Mouse (Mus musculus): ENCODE data around the gene Efcab6. TPM values are rescaled to one million over a fixed set of nuclear protein-coding genes. Genes with fewer than 3 reads are reported as not detected.

Efcab6 gene
- polyA plus RNA-seq, 1 experiment from 2014 or later, result 0.56 TPM

DNA sequence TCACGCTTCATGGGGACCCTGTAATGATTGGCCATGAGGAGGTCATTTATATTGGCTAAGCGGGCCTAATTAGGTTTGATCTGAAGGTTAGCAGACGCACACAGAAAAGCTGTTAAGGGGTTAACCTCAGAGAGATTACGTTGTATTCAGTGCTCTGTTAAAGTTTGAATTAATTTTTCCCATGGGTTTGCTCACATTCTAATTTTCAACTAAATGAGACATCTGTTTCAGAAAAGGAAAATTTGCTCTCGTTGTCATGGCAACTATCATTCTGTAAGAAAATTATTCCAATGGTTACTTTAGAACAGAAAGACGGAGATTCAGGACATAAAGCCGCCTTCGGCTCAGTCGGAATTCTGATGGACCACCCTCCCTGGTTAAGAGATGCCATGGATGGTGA, 217.0 kb downstream of the Efcab6 start:
- Histone ChIP-seq H3K9ac (no peak overlapping the region), H3K4me1 (peaks cover 48% of the 10 kb centered on the region)

DNA sequence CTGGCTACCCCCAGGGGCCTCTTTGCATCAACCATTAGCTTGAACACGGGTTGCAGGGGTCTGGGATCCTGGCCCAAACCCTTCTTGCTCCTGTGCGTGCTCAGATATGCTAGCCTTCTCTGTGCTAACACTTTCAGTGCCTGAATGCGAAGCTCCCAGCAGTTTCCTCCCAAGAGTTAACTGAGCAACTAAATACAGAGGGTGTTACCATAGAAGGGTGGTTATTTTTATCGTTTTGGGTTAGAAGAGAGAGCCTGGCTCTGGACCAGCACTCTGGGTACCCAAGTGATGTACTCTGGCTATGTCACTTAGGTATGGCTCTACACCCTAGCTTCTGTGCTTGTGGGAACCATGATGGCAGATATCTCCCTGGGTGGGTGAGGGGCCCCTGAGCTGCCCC, 217.7 kb downstream of the Efcab6 start:
- Histone ChIP-seq H3K27ac (peak overlapping the region; percentile 76), H3K4me1 (peaks cover 52% of the 10 kb centered on the region), H3K9me3 (no peaks in the 10 kb centered on the region), H3K36me3 (replicated peaks) (no peaks in the 10 kb centered on the region), H3K27me3 (replicated peaks) (0 out of 2 replicates have a peak, but pooled peaks cover 3% of the 10 kb centered on the region), H3K4me3 (no peak overlapping the region), H3K9ac (no peak overlapping the region), H3K4me2 (no peak overlapping the region)
- ATAC-seq (replicated peaks), result no peak
- WGBS, result 63% methylated on average over 4 of the region's 4 CpGs

More for the DNA sequence above, 217.0 kb downstream of the Efcab6 start:
- WGBS, result 35% methylated on average over 9 of the region's 9 CpGs
- no peaks in the 10 kb centered on the region for H3K9me3 ChIP-seq
- ATAC-seq (replicated peaks), result peak; percentile 18; the same call in 1 of the 2 replicates
- no peak overlapping the region for H3K4me2 ChIP-seq
- no peak overlapping the region for H3K4me3 ChIP-seq
- H3K27ac ChIP-seq, result peak overlapping the region; percentile 76
- H3K36me3 ChIP-seq (replicated peaks), result no peaks in the 10 kb centered on the region
- H3K27me3 ChIP-seq (replicated peaks), result 0 out of 2 replicates have a peak, but pooled peaks cover 3% of the 10 kb centered on the region

DNA sequence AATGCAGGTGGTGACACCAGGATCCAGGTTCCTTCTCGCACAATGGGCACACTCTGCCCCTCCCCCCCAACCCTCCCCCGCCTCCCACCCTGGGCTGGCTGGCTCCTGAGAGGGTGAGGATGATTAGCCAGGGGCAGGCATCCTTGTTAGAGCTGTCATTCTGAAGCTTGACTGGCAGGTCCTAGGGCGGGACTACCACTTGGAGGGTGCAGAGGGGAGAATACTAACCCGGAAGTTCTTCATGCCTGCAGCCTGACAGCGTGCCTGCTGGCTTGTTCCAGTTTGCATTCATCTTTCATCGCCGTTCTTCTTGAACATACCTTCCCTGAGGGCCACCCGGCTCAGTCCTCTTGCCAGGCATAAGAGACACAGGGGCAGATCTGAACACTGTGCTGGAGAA, 218.6 kb downstream of the Efcab6 start:
- ATAC-seq (replicated peaks), result no peak
- WGBS, result 36% methylated on average over 8 of the region's 8 CpGs
- H3K27ac ChIP-seq, result no peak overlapping the region

DNA sequence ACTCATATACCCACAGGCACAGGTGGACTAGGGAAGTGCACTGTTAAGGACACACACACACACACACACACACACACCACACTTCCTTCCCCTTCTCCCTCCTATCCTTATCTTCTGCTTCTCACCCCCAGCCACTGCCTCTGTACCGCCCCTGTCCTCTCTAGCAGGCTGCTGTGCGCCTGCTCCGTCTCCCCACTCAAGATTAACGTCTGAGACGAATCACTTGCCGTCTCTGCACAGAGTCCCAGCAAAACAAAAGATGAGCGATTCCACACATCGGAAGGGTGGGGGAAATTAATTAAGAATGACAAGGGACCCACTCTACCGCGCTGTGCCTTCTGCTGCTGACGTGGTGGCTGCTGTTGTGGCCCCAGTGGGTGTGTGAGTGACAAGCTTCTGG, 219.4 kb downstream of the Efcab6 start:
- Histone ChIP-seq H3K4me3 (no peak overlapping the region), H3K4me1 (peaks cover 52% of the 10 kb centered on the region), H3K27me3 (replicated peaks) (0 out of 2 replicates have a peak, but pooled peaks cover 3% of the 10 kb centered on the region), H3K4me2 (no peak overlapping the region), H3K27ac (no peak overlapping the region), H3K36me3 (replicated peaks) (no peaks in the 10 kb centered on the region), H3K9me3 (no peaks in the 10 kb centered on the region), H3K9ac (no peak overlapping the region)
- WGBS, result 19% methylated on average over 11 of the region's 11 CpGs
- ATAC-seq (replicated peaks), result peak; percentile 19; the same call in 1 of the 2 replicates

More for the DNA sequence above, 218.6 kb downstream of the Efcab6 start:
- H3K36me3 ChIP-seq (replicated peaks), result no peaks in the 10 kb centered on the region
- H3K9me3 ChIP-seq, result no peaks in the 10 kb centered on the region
- no peak overlapping the region for H3K9ac ChIP-seq
- H3K4me1 ChIP-seq, result peaks cover 52% of the 10 kb centered on the region
- H3K4me2 ChIP-seq, result no peak overlapping the region
- H3K27me3 ChIP-seq (replicated peaks), result 0 out of 2 replicates have a peak, but pooled peaks cover 3% of the 10 kb centered on the region
- no peak overlapping the region for H3K4me3 ChIP-seq

DNA sequence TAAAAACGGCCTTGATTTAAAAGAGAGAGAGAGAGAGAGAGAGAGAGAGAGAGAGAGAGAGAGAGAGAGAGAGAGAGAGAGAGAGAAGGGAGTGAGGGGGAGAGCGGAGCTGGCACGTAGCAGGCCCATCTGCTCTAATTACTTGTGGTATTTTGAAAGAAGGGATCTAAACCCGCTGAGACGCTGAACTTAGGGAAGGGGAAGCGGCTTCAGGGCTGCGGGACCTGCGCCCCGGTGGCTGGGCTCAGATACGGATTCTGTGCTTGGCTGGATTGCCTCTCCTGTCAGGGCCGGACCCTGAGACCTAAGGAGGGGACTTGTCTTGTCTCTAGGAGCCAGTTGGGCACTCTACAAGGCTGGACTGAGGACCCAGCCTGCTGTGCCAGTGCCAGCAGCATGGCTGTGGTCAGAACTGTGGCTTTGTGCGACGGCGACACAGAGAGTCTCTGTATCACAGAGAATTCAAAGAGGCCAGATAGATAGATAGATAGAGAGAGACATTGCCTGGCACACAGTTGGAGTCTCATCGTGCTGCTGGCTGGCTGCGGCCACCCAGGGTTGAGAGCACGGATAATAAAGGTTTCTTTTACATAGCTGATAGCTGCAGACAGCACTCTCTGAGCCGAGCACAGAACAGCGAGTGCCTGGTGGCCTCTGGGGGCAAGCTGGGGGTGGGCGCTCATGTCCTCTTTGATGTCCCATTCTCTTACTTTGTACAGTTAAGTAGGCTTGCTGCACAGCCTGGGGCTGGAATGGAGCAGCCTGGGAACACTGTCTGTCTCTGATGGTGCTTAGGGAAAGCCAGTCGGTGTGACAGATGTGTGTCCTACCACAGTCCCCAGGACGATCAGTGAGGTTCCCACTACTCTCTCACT, 222.0 kb downstream of the Efcab6 start:
- 0 out of 2 replicates have a peak overlapping the region, but pooled peaks have one; percentile 3 for H3K27ac ChIP-seq
- H3K9ac ChIP-seq, result no peak overlapping the region
- H3K27me3 ChIP-seq (replicated peaks), result 0 out of 2 replicates have a peak, but pooled peaks cover 3% of the 10 kb centered on the region
- H3K4me1 ChIP-seq, result peaks cover 39% of the 10 kb centered on the region
- peak; percentile 37; the same call in 1 of the 2 replicates for ATAC-seq (replicated peaks)
- H3K36me3 ChIP-seq (replicated peaks), result no peaks in the 10 kb centered on the region
- no peaks in the 10 kb centered on the region for H3K9me3 ChIP-seq
- 25% methylated on average over 22 of the region's 22 CpGs for WGBS
- no peak overlapping the region for H3K4me2 ChIP-seq
- H3K4me3 ChIP-seq, result no peak overlapping the region

DNA sequence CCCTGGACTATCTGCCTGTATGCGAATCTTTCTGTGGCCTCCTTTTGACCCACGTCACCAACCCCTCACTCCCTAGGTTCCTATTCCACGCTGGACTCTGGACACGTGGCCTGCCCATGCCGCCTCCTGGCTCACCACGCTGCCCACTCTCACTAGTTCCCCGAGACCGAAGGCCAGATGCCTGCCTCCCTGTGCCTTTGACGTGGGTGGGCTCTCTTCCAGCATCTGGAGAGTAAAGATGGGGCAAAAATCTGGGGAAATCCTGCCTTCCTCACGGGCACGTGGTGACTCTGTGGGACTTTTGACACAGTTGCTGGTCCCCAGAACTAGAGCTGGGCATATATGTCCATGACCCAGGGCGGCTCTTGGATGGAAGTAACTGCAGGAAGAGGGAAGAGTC, 222.8 kb downstream of the Efcab6 start:
- Histone ChIP-seq H3K27ac (no peak overlapping the region), H3K4me3 (no peak overlapping the region), H3K27me3 (replicated peaks) (0 out of 2 replicates have a peak, but pooled peaks cover 3% of the 10 kb centered on the region), H3K9me3 (no peaks in the 10 kb centered on the region), H3K9ac (no peak overlapping the region), H3K4me1 (peaks cover 32% of the 10 kb centered on the region), H3K4me2 (no peak overlapping the region), H3K36me3 (replicated peaks) (no peaks in the 10 kb centered on the region)
- no peak for ATAC-seq (replicated peaks)
- WGBS, result 71% methylated on average over 12 of the region's 12 CpGs

DNA sequence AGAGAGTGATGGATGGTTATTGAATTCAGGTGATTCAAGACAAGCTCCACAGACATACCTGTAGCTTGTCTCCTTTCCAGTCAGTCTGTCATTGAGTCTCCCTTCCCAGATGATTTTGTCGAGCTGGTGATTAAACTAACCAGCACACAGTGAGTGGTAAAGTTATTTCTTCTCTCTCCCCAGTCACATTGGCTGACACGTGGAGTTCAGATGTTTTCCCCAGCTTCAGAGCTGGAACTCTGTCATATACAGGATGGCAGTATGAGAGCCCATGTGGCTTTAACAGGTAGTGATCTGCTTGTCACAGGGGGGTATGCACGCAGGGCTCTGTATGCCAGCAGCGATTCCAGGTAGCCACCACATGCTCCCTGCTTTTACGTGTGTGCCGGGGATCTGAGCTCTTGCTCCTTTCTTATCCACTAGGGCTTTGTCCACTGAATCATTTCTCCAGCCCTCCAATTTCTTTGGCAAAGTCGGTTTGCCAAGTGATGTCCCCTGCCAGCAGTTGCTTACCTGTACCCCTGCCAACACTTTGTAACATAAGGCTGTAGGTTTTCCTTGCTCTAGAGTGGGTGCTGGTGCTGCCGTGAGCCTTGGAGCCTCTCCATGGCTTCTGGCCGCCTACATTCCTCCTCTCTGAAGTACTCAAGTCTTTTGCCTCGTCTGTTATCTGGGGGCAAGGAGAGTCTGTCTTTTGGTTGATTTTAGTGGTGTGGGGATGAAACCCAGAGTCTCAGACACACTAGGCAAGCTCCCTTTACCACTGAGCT, 224.0 kb downstream of the Efcab6 start:
- Histone ChIP-seq H3K27ac (no peak overlapping the region), H3K9me3 (no peaks in the 10 kb centered on the region), H3K4me2 (no peak overlapping the region), H3K36me3 (replicated peaks) (no peaks in the 10 kb centered on the region), H3K4me3 (no peak overlapping the region), H3K4me1 (peaks cover 19% of the 10 kb centered on the region), H3K27me3 (replicated peaks) (0 out of 2 replicates have a peak, but pooled peaks cover 3% of the 10 kb centered on the region), H3K9ac (no peak overlapping the region)
- 80% methylated on average over 10 of the region's 10 CpGs for WGBS
- ATAC-seq (replicated peaks), result no peak

DNA sequence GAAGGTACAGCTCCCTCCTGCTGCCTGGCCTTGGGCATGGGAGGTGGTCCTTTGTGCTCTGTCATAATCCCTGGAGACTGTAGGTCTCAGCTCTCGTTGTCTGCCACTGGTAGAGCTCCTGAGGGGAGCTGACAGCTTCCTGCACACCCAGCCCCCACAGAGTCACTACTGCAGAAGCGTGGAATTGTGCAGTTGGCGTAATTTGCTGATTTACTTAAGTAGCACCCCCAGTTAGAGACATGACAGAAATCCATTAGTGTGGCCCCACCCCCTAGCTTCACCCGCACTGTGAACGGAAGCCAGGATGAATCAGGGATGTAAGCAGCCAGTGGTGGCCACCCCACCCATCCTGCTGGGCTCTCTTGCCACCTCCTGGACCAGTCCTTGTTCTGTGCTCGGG, 232.9 kb downstream of the Efcab6 start:
- Histone ChIP-seq H3K27me3 (replicated peaks) (no peaks in the 10 kb centered on the region), H3K9ac (no peak overlapping the region), H3K4me1 (no peaks in the 10 kb centered on the region), H3K4me3 (no peak overlapping the region), H3K36me3 (replicated peaks) (no peaks in the 10 kb centered on the region), H3K4me2 (no peak overlapping the region), H3K27ac (no peak overlapping the region), H3K9me3 (no peaks in the 10 kb centered on the region)
- WGBS, result 58% methylated on average over 6 of the region's 6 CpGs
- no peak for ATAC-seq (replicated peaks)

DNA sequence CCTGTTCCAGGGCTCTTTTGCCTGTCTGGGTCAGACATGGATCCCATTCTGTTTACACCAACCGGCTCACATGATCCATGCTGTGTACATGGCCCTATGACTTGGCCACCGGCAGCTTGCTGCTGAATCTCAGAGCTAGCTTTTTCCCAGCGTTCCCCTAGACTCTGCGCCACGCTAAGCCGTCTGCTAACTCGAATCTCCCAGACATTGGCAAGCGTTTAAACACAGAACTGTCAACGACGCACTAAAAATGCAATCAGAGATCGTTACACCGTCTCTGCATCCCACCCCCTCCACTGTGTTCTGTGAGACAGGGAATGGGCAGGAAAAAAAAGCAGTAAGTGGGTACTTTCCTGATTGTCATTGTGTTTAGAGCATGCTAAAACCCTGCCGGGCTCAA, 236.0 kb downstream of the Efcab6 start:
- 74% methylated on average over 13 of the region's 13 CpGs for WGBS
- no peak overlapping the region for H3K9ac ChIP-seq
- H3K4me3 ChIP-seq, result no peak overlapping the region
- H3K27ac ChIP-seq, result no peak overlapping the region
- no peak overlapping the region for H3K4me2 ChIP-seq
- H3K27me3 ChIP-seq (replicated peaks), result no peaks in the 10 kb centered on the region
- H3K9me3 ChIP-seq, result no peaks in the 10 kb centered on the region
- no peak for ATAC-seq (replicated peaks)
- no peaks in the 10 kb centered on the region for H3K4me1 ChIP-seq
- H3K36me3 ChIP-seq (replicated peaks), result no peaks in the 10 kb centered on the region

DNA sequence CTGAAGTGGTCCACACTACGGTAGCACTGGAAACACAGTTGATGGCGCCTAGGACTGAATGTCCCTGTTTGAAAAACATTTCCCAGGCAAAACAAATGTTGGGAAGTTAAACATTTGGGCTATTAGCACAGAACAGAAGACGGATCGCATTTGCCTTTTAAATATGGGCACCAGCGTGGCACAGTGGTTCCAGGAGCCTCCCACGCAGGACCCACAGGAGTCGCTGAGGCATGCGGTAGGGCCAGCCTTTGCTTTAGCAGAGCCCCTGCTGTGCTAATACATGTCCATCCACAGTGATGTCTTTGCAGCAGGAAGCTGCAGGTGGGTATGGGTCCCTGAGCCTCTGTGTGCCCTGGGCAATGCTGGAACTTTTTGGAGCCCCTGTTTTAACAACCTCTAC, 237.2 kb downstream of the Efcab6 start:
- Histone ChIP-seq H3K4me1 (no peaks in the 10 kb centered on the region), H3K27ac (no peak overlapping the region), H3K4me3 (no peak overlapping the region), H3K4me2 (no peak overlapping the region), H3K9me3 (no peaks in the 10 kb centered on the region), H3K9ac (no peak overlapping the region), H3K36me3 (replicated peaks) (no peaks in the 10 kb centered on the region), H3K27me3 (replicated peaks) (no peaks in the 10 kb centered on the region)
- no peak for ATAC-seq (replicated peaks)
- WGBS, result 82% methylated on average over 8 of the region's 8 CpGs

Measured in midbrain, embryonic 15.5 days (tissue).